Comparison of ENCODE assay signal across 8 mouse cellular contexts in genomic region chr17:26945824-26946495, GRCm38 (mm10). TPM values are rescaled to one million over a fixed set of nuclear protein-coding genes. Genes with fewer than 3 reads are reported as not detected.
DNase-seq lines count a peak whose midpoint lies in the region; ATAC-seq and TF ChIP-seq lines count a peak whose summit lies in the region.

No protein-coding gene starts in this region.

- WGBS in heart, embryonic 13.5 days, result 28% methylated on average over 13 of the region's 13 CpGs
- WGBS in forebrain, embryonic 16.5 days, result 22% methylated on average over 13 of the region's 13 CpGs
- 45% methylated on average over 13 of the region's 13 CpGs for WGBS in liver, postnatal 0 days (ENCODE audit: insufficient replicate concordance)

- H3K9ac ChIP-seq in heart, embryonic 13.5 days, result peak overlapping the region; percentile 84
- H3K9ac ChIP-seq in forebrain, embryonic 16.5 days (replicated peaks; ENCODE audit: low read depth, low read length), result peak overlapping the region; percentile 66
- H3K9ac ChIP-seq in liver, postnatal 0 days (replicated peaks), result peak overlapping the region; percentile 69

- H3K4me3 ChIP-seq in heart, embryonic 13.5 days, result peak overlapping the region; percentile 51
- peak overlapping the region; percentile 52 for H3K4me3 ChIP-seq in bone marrow macrophage, adult 2 months (ENCODE audit: insufficient read depth, low read length)
- peak overlapping the region; percentile 41 for H3K4me3 ChIP-seq in forebrain, embryonic 16.5 days (replicated peaks; ENCODE audit: low read length)
- peak overlapping the region; percentile 45 for H3K4me3 ChIP-seq in liver, postnatal 0 days (ENCODE audit: low read depth, low read length)

- H3K36me3 ChIP-seq in heart, embryonic 13.5 days, result no peaks in the 10 kb centered on the region
- no peaks in the 10 kb centered on the region for H3K36me3 ChIP-seq in forebrain, embryonic 16.5 days (ENCODE audit: control insufficient read depth, insufficient read depth)
- no peaks in the 10 kb centered on the region for H3K36me3 ChIP-seq in liver, postnatal 0 days (replicated peaks; ENCODE audit: insufficient read depth, low read length)

- TF ChIP-seq POLR2A in bone marrow macrophage, adult 2 months (IDR thresholded peaks at IDR 0.05; ENCODE audit: borderline replicate concordance, low read depth, low read length), result no peak

- no peaks in the 10 kb centered on the region for H3K9me3 ChIP-seq in heart, embryonic 13.5 days
- H3K9me3 ChIP-seq in forebrain, embryonic 16.5 days (ENCODE audit: control insufficient read depth, low read length), result no peaks in the 10 kb centered on the region
- no peaks in the 10 kb centered on the region for H3K9me3 ChIP-seq in liver, postnatal 0 days (ENCODE audit: low read length)

- no peak for DNase-seq in heart, postnatal 36 days
- no peak for DNase-seq in liver, postnatal 0 days
- no peak for DNase-seq in adrenal gland, postnatal 4 days (ENCODE audit: low spot score in 2 of 2)
- DNase-seq in cerebellum, adult 11 months, result no peak

- peak overlapping the region; percentile 82 for H3K27ac ChIP-seq in heart, embryonic 13.5 days (replicated peaks)
- H3K27ac ChIP-seq in bone marrow macrophage, adult 2 months (ENCODE audit: insufficient read depth, low read depth, low read length), result no peak overlapping the region
- H3K27ac ChIP-seq in forebrain, embryonic 16.5 days (ENCODE audit: low read length), result peak overlapping the region; percentile 86
- H3K27ac ChIP-seq in liver, postnatal 0 days (ENCODE audit: low read depth), result 0 out of 2 replicates have a peak overlapping the region, but pooled peaks have one; percentile 12

- peaks cover 62% of the 10 kb centered on the region for H3K4me1 ChIP-seq in heart, embryonic 13.5 days
- H3K4me1 ChIP-seq in bone marrow macrophage, adult 2 months (ENCODE audit: control insufficient read depth, insufficient read depth, low read length), result peaks cover 11% of the 10 kb centered on the region
- peaks cover 70% of the 10 kb centered on the region for H3K4me1 ChIP-seq in forebrain, embryonic 16.5 days (replicated peaks; ENCODE audit: control insufficient read depth, insufficient read depth, low read length)
- H3K4me1 ChIP-seq in liver, postnatal 0 days (ENCODE audit: insufficient read depth), result peaks cover 25% of the 10 kb centered on the region

- no peak for TF ChIP-seq CTCF in bone marrow macrophage, adult 2 months (IDR thresholded peaks at IDR 0.05; ENCODE audit: low read depth, low read length)
- TF ChIP-seq CTCF in liver, postnatal 0 days (IDR thresholded peaks at IDR 0.05; ENCODE audit: low read depth), result no peak

- no peak for ATAC-seq in heart, embryonic 13.5 days (ENCODE audit: extremely low read depth, insufficient number of reproducible peaks, low FRiP score, low TSS enrichment)
- no peak for ATAC-seq in forebrain, embryonic 16.5 days
- no peak for ATAC-seq in liver, postnatal 0 days
- ATAC-seq in monocyte, adult 5-6 weeks (replicated peaks; ENCODE audit: insufficient number of reproducible peaks, low FRiP score, low TSS enrichment, poor library complexity, severe bottlenecking), result no peak

- no peak for TF ChIP-seq EP300 in liver, postnatal 0 days (IDR thresholded peaks at IDR 0.05; ENCODE audit: low read depth)

- H3K27me3 ChIP-seq in heart, embryonic 13.5 days (replicated peaks), result 0 out of 2 replicates have a peak, but pooled peaks cover 3% of the 10 kb centered on the region
- H3K27me3 ChIP-seq in forebrain, embryonic 16.5 days (replicated peaks; ENCODE audit: control insufficient read depth, insufficient read depth, low read length), result no peaks in the 10 kb centered on the region
- peaks cover 4% of the 10 kb centered on the region for H3K27me3 ChIP-seq in liver, postnatal 0 days (ENCODE audit: insufficient read depth, low read length)

- intact Hi-C loops in heart, postnatal 36 days (cut with DNase I), result loop anchor here (2.0 kb wide), 1 partner anchor 29 kb away; the partner anchor contains the start of gene Kifc5b

- H3K4me2 ChIP-seq in heart, embryonic 13.5 days, result peak overlapping the region; percentile 72
- peak overlapping the region; percentile 66 for H3K4me2 ChIP-seq in forebrain, embryonic 16.5 days (ENCODE audit: low read length)
- H3K4me2 ChIP-seq in liver, postnatal 0 days (ENCODE audit: low read depth, low read length), result peak overlapping the region; percentile 89

RNA-seq across cellular contexts. Expression of gene Syngap1, which starts 4.9 kb away (rescaled TPM):
- polyA plus RNA-seq in heart, embryonic 13.5 days (2015; fragmentation: Nextera tagmentation; extraction: Ambion mirVana), result 1.3 and 2.0 TPM in 2 replicates
- total RNA-seq in heart, postnatal 36 days (2021), result 1 to 10 TPM; 4.1 to 6.4 TPM
- polyA plus RNA-seq in bone marrow macrophage, adult 2 months (2012; ENCODE audit: insufficient read depth, insufficient read length, missing spikeins), result 2.4 and 3.5 TPM in 2 replicates
- 5.4 and 5.8 TPM in 2 replicates for polyA plus RNA-seq in forebrain, embryonic 16.5 days (2015; fragmentation: Nextera tagmentation; extraction: Ambion mirVana)
- polyA plus RNA-seq in liver, postnatal 0 days (2015; fragmentation: Nextera tagmentation; extraction: Ambion mirVana), result 0.19 and 0.33 TPM in 2 replicates
- 10 to 100 TPM; 29.7 to 37.1 TPM for total RNA-seq in adrenal gland, postnatal 4 days (2021)
- 0.76 to 3.9 TPM (median 0.96 TPM) in 3 replicates for total RNA-seq in monocyte, adult 5-6 weeks (2017)

RNA-seq across cellular contexts. Expression of gene Cuta, which starts 6.6 kb away (rescaled TPM):
- 152 and 169 TPM in 2 replicates for polyA plus RNA-seq in heart, embryonic 13.5 days (2015; fragmentation: Nextera tagmentation; extraction: Ambion mirVana)
- 10 to 100 TPM; 86.2 to 90.3 TPM for total RNA-seq in heart, postnatal 36 days (2021)
- 120 and 134 TPM in 2 replicates for polyA plus RNA-seq in bone marrow macrophage, adult 2 months (2012; ENCODE audit: insufficient read depth, insufficient read length, missing spikeins)
- polyA plus RNA-seq in forebrain, embryonic 16.5 days (2015; fragmentation: Nextera tagmentation; extraction: Ambion mirVana), result 137 and 138 TPM in 2 replicates
- polyA plus RNA-seq in liver, postnatal 0 days (2015; fragmentation: Nextera tagmentation; extraction: Ambion mirVana), result 83.4 and 87.1 TPM in 2 replicates
- total RNA-seq in adrenal gland, postnatal 4 days (2021), result 100 to 1,000 TPM; 127 to 132 TPM
- 22.8 to 35.9 TPM (median 25.9 TPM) in 3 replicates for total RNA-seq in monocyte, adult 5-6 weeks (2017)

RNA-seq across cellular contexts. Expression of gene Phf1, which starts 13.1 kb away (rescaled TPM):
- polyA plus RNA-seq in heart, embryonic 13.5 days (2015; fragmentation: Nextera tagmentation; extraction: Ambion mirVana), result 8.4 and 9.2 TPM in 2 replicates
- 10 to 100 TPM; 13.9 to 14.5 TPM for total RNA-seq in heart, postnatal 36 days (2021)
- polyA plus RNA-seq in bone marrow macrophage, adult 2 months (2012; ENCODE audit: insufficient read depth, insufficient read length, missing spikeins), result 32.1 and 34.3 TPM in 2 replicates
- 16.2 and 19.7 TPM in 2 replicates for polyA plus RNA-seq in forebrain, embryonic 16.5 days (2015; fragmentation: Nextera tagmentation; extraction: Ambion mirVana)
- 2.5 and 2.7 TPM in 2 replicates for polyA plus RNA-seq in liver, postnatal 0 days (2015; fragmentation: Nextera tagmentation; extraction: Ambion mirVana)
- 10 to 100 TPM; 32.0 to 33.4 TPM for total RNA-seq in adrenal gland, postnatal 4 days (2021)
- 26.2 to 57.6 TPM (median 30.0 TPM) in 3 replicates for total RNA-seq in monocyte, adult 5-6 weeks (2017)

RNA-seq across cellular contexts. Expression of gene Zbtb9, which starts 27.0 kb away (rescaled TPM):
- 9.1 and 9.8 TPM in 2 replicates for polyA plus RNA-seq in heart, embryonic 13.5 days (2015; fragmentation: Nextera tagmentation; extraction: Ambion mirVana)
- 1 to 10 TPM; 2.1 to 2.6 TPM for total RNA-seq in heart, postnatal 36 days (2021)
- 10.4 TPM in 2 replicates for polyA plus RNA-seq in bone marrow macrophage, adult 2 months (2012; ENCODE audit: insufficient read depth, insufficient read length, missing spikeins)
- polyA plus RNA-seq in forebrain, embryonic 16.5 days (2015; fragmentation: Nextera tagmentation; extraction: Ambion mirVana), result 17.5 and 19.1 TPM in 2 replicates
- 3.3 and 4.4 TPM in 2 replicates for polyA plus RNA-seq in liver, postnatal 0 days (2015; fragmentation: Nextera tagmentation; extraction: Ambion mirVana)
- 1 to 10 TPM; 8.0 to 9.6 TPM for total RNA-seq in adrenal gland, postnatal 4 days (2021)
- total RNA-seq in monocyte, adult 5-6 weeks (2017), result 23.5 to 34.2 TPM (median 32.3 TPM) in 3 replicates

RNA-seq across cellular contexts. Expression of gene Kifc5b, which starts 29.1 kb away (rescaled TPM):
- polyA plus RNA-seq in heart, embryonic 13.5 days (2015; fragmentation: Nextera tagmentation; extraction: Ambion mirVana), result 6.3 and 7.0 TPM in 2 replicates
- total RNA-seq in heart, postnatal 36 days (2021), result under 1 TPM; 0.44 to 0.95 TPM
- 8.3 and 11.0 TPM in 2 replicates for polyA plus RNA-seq in bone marrow macrophage, adult 2 months (2012; ENCODE audit: insufficient read depth, insufficient read length, missing spikeins)
- 3.1 and 6.8 TPM in 2 replicates for polyA plus RNA-seq in forebrain, embryonic 16.5 days (2015; fragmentation: Nextera tagmentation; extraction: Ambion mirVana)
- polyA plus RNA-seq in liver, postnatal 0 days (2015; fragmentation: Nextera tagmentation; extraction: Ambion mirVana), result 1.6 and 2.7 TPM in 2 replicates
- total RNA-seq in adrenal gland, postnatal 4 days (2021), result 10 to 100 TPM; 11.8 to 12.2 TPM
- 1.5 to 3.2 TPM (median 2.3 TPM) in 3 replicates for total RNA-seq in monocyte, adult 5-6 weeks (2017)
